Mouse (Mus musculus) limb, embryonic 12.5 days (tissue): Measurements from ENCODE around the gene Hmcn2. TPM values are rescaled to one million over a fixed set of nuclear protein-coding genes. Genes with fewer than 3 reads are reported as not detected.

Experiments
- ATAC-seq: fragments of 200-750 bp; cut with Nextera tagmentation; 2 replicates; pipeline ENCODE4 v1.8.0; 2017; ENCODE audit warnings: low read depth, moderate TSS enrichment; ENCODE audit not compliant: insufficient number of reproducible peaks, insufficient read depth, low FRiP score, low TSS enrichment
- H3K27ac ChIP-seq: fragments of 300-500 bp; sonication (generic); 2 replicates; pipeline ENCODE4 v1.5.1; 2016; ENCODE audit warnings: mild to moderate bottlenecking, moderate library complexity
- H3K27me3 ChIP-seq: fragments of 300-500 bp; sonication (generic); 2 replicates; pipeline ENCODE4 v1.6.1; 2016; ENCODE audit warnings: mild to moderate bottlenecking, moderate library complexity
- H3K36me3 ChIP-seq: fragments of 300-500 bp; sonication (generic); 2 replicates; pipeline ENCODE4 v1.6.1; 2016; ENCODE audit warnings: mild to moderate bottlenecking, moderate library complexity
- H3K4me1 ChIP-seq: fragments of 300-500 bp; sonication (generic); replicated peaks from 2 replicates; pipeline ENCODE4 v1.6.1; 2016
- H3K4me2 ChIP-seq: fragments of 300-500 bp; sonication (generic); 2 replicates; pipeline ENCODE4 v1.6.1; 2016; ENCODE audit warnings: mild to moderate bottlenecking, moderate library complexity
- H3K4me3 ChIP-seq: fragments of 300-500 bp; sonication (generic); replicated peaks from 2 replicates; pipeline ENCODE4 v1.5.1; 2016; ENCODE audit warnings: mild to moderate bottlenecking
- H3K9ac ChIP-seq: fragments of 300-500 bp; sonication (generic); replicated peaks from 2 replicates; pipeline ENCODE4 v1.6.1; 2016; ENCODE audit warnings: mild to moderate bottlenecking, moderate library complexity
- H3K9me3 ChIP-seq: fragments of 300-500 bp; sonication (generic); 2 replicates; pipeline ENCODE4 v1.6.1; 2016; ENCODE audit warnings: mild to moderate bottlenecking, moderate library complexity
- whole genome bisulfite sequencing: fragments of 180-500 bp; shearing (Covaris S2); methylation state at CpG from one replicate; pipeline ENCODE4 v1.1.7; 2016; 5-methylcytosine and 5-hydroxymethylcytosine counted together
- polyA plus RNA-seq: library from polyadenylated mRNA; unstranded; fragments of >200 nt; fragmentation: Nextera tagmentation; extraction: Ambion mirVana; gene quantifications from 2 replicates; pipeline ENCODE4 v1.2.1, GENCODE M21; 2016

The Hmcn2 gene
- polyA plus RNA-seq, 1 experiment from 2014 or later, result not detected

DNA sequence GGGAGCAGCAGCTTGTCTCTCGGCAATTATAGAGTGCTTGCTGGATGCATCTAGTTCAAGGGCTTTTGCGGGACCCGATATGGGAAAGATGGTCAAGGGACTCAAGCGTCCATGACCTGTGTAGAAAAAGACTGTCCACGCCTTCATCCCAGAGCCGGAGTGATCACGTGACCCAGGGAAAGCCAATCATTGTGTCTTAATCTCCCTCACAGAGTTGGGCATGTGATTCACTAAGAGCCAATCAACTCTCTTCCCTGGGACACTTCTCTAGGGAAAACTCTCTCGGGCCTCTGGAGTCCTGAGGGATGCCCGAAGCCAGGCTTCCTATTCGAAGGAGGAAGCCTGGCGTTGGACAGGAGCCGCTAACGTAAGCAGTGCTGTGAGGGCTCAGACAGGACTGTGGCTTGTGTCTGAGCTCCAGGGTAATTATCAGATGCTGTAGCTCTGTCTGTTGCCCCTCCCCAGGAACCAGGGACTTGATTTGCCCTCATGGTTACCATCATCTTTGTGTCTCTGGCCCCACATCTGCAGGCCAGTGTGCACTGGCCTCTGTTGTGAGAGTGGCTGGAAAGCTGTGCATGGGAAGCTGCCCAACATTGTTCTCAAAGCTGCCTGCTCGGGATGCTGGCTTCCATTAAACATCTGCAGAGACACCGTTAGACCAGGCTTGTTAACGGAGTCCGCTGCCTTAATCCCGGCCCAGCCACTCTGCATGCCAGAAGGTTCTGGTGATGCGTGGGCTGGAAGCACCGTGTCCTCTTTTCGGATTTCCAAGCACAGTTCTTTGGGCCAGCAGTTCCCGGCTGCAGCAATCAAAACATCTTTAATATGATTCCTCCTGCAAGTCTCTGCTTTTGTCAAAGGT, 9.2 kb upstream of the Hmcn2 start:
- H3K4me2 ChIP-seq, result no peak overlapping the region
- 68% methylated on average over 22 of the region's 22 CpGs for WGBS
- no peak overlapping the region for H3K27ac ChIP-seq
- H3K4me1 ChIP-seq, result 0 out of 2 replicates have a peak, but pooled peaks cover 5% of the 10 kb centered on the region
- peaks cover 9% of the 10 kb centered on the region for H3K27me3 ChIP-seq
- H3K9me3 ChIP-seq, result 0 out of 2 replicates have a peak, but pooled peaks cover 3% of the 10 kb centered on the region
- H3K36me3 ChIP-seq, result no peaks in the 10 kb centered on the region
- ATAC-seq, result no peak
- H3K4me3 ChIP-seq, result no peak overlapping the region
- no peak overlapping the region for H3K9ac ChIP-seq

DNA sequence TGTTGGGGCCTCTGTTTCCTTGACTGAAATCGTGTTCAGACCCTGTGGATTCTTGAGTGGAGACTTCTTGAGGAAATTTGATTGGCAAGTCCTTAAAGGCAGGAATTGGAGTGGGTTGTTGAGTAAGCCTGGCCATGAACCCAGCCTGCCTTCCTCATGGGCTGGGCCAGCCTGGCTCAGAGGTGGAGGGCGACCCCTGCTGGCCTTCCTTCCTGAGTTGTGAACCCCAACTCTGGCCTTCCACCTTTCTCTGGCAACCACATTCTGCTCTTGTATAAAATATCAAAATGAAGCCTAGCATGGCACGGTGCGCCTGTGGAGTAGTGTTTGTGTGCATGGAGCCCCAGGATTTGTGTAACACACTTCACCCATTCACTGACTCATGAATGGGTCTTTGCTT, 8.5 kb upstream of the Hmcn2 start:
- no peak overlapping the region for H3K4me2 ChIP-seq
- H3K9me3 ChIP-seq, result 0 out of 2 replicates have a peak, but pooled peaks cover 3% of the 10 kb centered on the region
- no peak for ATAC-seq
- no peaks in the 10 kb centered on the region for H3K36me3 ChIP-seq
- H3K9ac ChIP-seq, result no peak overlapping the region
- H3K4me1 ChIP-seq, result 0 out of 2 replicates have a peak, but pooled peaks cover 5% of the 10 kb centered on the region
- 39% methylated on average over 4 of the region's 4 CpGs for WGBS
- H3K4me3 ChIP-seq, result no peak overlapping the region
- peaks cover 16% of the 10 kb centered on the region for H3K27me3 ChIP-seq
- no peak overlapping the region for H3K27ac ChIP-seq

DNA sequence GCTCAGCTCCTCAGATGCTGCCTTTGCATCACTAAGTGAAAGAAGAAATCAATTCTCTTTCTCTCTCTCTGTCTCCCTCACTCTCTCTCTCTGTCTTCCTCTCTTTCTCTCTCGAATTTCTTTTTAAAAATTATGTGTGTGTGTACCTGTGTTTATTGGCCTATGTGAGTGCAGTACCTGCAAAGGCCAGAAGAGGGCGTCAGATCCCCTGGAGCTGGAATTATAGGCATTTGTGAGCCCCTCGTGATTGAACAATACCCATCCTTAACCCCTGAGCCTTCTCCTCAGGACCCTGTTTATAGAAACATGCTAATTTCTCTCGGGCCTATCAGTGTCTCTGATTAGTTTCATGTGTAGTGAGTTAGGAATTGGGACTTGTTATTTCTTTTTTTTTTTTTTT, 6.0 kb upstream of the Hmcn2 start:
- 0 out of 2 replicates have a peak, but pooled peaks cover 5% of the 10 kb centered on the region for H3K4me1 ChIP-seq
- no peak overlapping the region for H3K4me2 ChIP-seq
- H3K36me3 ChIP-seq, result no peaks in the 10 kb centered on the region
- no peak overlapping the region for H3K9ac ChIP-seq
- no peak for ATAC-seq
- 63% methylated on average over 4 of the region's 4 CpGs for WGBS
- H3K4me3 ChIP-seq, result no peak overlapping the region
- no peak overlapping the region for H3K27ac ChIP-seq
- 0 out of 2 replicates have a peak, but pooled peaks cover 3% of the 10 kb centered on the region for H3K9me3 ChIP-seq
- H3K27me3 ChIP-seq, result peaks cover 40% of the 10 kb centered on the region

DNA sequence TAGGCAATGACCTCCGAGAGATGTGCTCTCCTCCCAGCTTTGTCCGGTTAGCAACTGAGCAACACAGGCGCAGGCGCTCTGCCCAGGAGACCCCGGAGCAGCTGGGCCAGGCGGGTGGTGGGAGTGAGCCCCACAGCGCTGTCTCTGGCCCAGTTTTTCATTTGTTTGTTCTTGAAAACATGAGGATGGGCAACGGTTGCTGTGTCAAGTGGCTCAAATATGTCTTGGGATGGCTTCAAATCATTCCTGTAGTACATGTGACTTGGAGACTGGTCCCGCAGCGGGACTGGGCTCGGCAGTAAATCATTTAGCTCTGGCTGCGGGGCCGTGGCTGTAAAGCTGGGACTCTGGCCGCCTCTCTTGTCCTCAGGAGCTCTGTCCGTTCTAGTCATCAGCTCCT, 4.7 kb upstream of the Hmcn2 start:
- 42% methylated on average over 15 of the region's 15 CpGs for WGBS
- no peak for ATAC-seq
- Histone ChIP-seq H3K27me3 (peaks cover 52% of the 10 kb centered on the region), H3K27ac (no peak overlapping the region), H3K9ac (no peak overlapping the region), H3K4me3 (no peak overlapping the region), H3K36me3 (no peaks in the 10 kb centered on the region), H3K4me2 (no peak overlapping the region), H3K9me3 (0 out of 2 replicates have a peak, but pooled peaks cover 3% of the 10 kb centered on the region), H3K4me1 (peaks cover 12% of the 10 kb centered on the region)

DNA sequence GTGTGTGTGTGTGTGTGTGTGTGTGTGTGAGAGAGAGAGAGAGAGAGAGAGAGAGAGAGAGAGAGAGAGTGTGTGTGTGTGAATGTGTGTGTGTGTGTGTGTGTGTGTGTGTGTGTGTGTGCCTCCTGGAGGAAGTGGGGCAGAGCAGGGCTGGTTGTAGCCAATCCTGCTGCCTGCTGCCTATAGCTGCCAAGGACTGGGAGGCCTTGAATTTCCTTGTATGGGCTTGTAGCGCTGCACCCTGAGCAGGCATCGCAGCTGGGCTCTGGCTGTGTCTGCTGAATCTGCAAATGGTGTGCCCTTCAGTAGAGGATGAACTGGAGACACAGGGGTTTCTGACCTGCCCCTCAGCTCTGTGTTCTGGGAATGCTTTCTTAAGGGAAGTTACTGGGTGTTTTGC, 3.9 kb downstream of the Hmcn2 start:
- Histone ChIP-seq H3K4me3 (no peak overlapping the region), H3K9ac (no peak overlapping the region), H3K27me3 (peaks cover 57% of the 10 kb centered on the region), H3K27ac (no peak overlapping the region), H3K36me3 (no peaks in the 10 kb centered on the region), H3K9me3 (no peaks in the 10 kb centered on the region), H3K4me1 (peaks cover 9% of the 10 kb centered on the region), H3K4me2 (no peak overlapping the region)
- no peak for ATAC-seq
- WGBS, result 9% methylated on average over 2 of the region's 2 CpGs

DNA sequence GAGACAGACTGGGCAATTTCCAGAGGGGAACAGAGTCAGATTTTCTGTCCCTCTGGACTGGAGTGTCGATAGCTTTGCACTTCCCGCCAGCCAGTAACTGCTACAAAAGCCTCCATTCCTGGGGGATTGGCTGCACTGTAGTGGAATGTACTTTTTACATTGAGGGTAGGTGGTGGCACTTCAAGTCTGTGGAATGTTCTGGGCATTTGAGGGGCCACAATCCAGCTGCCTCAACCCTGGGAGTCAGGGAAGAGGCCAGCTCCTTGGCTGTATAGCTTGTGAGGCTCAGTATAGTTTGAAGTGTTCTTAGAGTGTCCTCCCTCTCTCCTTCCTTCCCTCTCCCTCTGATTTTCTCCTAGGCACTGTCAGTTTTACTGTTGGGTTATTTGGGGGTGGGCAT, 5.0 kb downstream of the Hmcn2 start:
- no peak for ATAC-seq
- H3K9ac ChIP-seq, result no peak overlapping the region
- H3K36me3 ChIP-seq, result no peaks in the 10 kb centered on the region
- H3K4me1 ChIP-seq, result peaks cover 5% of the 10 kb centered on the region
- H3K4me2 ChIP-seq, result no peak overlapping the region
- no peak overlapping the region for H3K4me3 ChIP-seq
- peaks cover 47% of the 10 kb centered on the region for H3K27me3 ChIP-seq
- H3K9me3 ChIP-seq, result no peaks in the 10 kb centered on the region
- H3K27ac ChIP-seq, result no peak overlapping the region
- 69% methylated on average over 2 of the region's 2 CpGs for WGBS

DNA sequence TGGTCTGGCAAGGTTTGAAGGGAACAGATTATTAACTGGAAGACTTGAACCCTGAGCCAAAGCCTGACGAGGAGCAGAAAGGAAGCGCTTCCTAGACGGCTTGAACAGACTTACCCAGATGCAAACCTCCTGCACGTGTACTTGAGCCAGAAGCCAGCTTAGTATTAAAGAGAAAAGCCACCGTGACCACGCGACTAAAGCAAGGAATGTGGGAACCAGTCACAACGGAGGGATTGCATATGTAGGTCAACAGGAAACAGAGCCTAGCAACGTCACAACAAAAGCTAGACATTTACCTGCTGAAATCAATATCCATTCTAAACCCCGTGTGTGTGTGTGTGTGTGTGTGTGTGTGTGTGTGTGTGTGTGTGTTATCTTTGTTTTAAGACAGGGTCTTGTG, 13.0 kb downstream of the Hmcn2 start:
- no peak for ATAC-seq
- no peaks in the 10 kb centered on the region for H3K36me3 ChIP-seq
- no peak overlapping the region for H3K27ac ChIP-seq
- H3K4me2 ChIP-seq, result no peak overlapping the region
- no peak overlapping the region for H3K9ac ChIP-seq
- no peaks in the 10 kb centered on the region for H3K27me3 ChIP-seq
- 60% methylated on average over 10 of the region's 10 CpGs for WGBS
- no peaks in the 10 kb centered on the region for H3K9me3 ChIP-seq
- no peaks in the 10 kb centered on the region for H3K4me1 ChIP-seq
- no peak overlapping the region for H3K4me3 ChIP-seq

DNA sequence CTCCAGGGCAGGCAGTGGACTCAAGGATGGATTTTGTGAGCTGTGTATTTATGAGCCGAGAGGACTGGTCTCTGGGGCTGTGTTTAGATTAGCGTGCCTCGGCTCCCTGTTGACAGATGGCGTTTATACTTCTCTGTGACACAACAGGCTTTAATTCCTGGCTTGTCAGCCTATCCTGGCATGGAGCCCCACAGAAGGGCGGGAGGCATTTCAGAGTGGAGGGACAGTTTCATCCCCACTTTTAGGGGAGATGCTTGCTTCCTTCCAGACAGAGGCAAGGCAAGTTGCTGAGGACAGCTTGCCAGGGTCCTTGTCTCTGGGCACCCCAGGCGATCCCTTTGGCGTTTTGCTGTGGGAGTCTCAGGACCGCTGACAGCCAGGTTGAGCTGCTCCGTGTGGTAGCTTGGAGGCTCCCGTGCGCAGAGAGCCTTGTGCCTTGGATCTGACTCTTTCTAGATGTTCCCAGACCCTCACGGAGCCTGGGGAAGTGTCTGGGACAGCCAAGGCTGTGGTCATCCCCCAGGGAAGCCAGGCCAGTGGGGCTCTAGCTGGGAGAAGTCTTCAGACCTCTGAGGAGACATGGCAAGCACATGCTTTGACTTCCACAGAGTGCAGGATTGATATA, 23.6 kb downstream of the Hmcn2 start:
- WGBS, result 36% methylated on average over 12 of the region's 12 CpGs
- H3K27me3 ChIP-seq, result no peaks in the 10 kb centered on the region; the same call in 1 of the 2 replicates
- H3K27ac ChIP-seq, result no peak overlapping the region
- no peak overlapping the region for H3K4me2 ChIP-seq
- no peaks in the 10 kb centered on the region for H3K36me3 ChIP-seq
- H3K9me3 ChIP-seq, result no peaks in the 10 kb centered on the region
- peaks cover 25% of the 10 kb centered on the region for H3K4me1 ChIP-seq
- H3K9ac ChIP-seq, result no peak overlapping the region
- no peak for ATAC-seq
- H3K4me3 ChIP-seq, result no peak overlapping the region

DNA sequence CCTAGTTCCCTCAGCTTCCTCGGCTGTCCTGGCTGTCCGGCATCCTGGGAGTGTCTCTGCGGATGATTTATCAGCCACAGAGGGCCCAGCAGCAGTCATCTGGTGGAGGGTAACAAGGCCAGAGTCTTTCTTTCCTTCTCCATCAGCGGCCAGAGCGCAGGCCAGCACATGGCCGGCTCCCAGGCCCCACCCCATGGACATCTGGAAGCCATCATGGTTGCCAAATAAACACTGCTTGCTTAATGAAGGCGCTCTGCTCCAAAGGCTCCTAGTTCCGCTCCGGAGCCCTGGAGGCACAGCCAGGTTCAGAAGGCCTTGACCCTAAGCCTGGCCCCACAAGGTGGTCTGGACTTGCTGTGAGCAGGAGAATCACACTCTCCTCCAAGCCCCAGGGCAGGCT, 25.6 kb downstream of the Hmcn2 start:
- H3K4me2 ChIP-seq, result no peak overlapping the region
- H3K27ac ChIP-seq, result no peak overlapping the region
- H3K36me3 ChIP-seq, result no peaks in the 10 kb centered on the region
- no peaks in the 10 kb centered on the region; the same call in 1 of the 2 replicates for H3K27me3 ChIP-seq
- H3K9ac ChIP-seq, result no peak overlapping the region
- 10% methylated on average over 9 of the region's 9 CpGs for WGBS
- no peak overlapping the region for H3K4me3 ChIP-seq
- H3K4me1 ChIP-seq, result peaks cover 25% of the 10 kb centered on the region
- no peaks in the 10 kb centered on the region for H3K9me3 ChIP-seq
- ATAC-seq, result peak; percentile 54

DNA sequence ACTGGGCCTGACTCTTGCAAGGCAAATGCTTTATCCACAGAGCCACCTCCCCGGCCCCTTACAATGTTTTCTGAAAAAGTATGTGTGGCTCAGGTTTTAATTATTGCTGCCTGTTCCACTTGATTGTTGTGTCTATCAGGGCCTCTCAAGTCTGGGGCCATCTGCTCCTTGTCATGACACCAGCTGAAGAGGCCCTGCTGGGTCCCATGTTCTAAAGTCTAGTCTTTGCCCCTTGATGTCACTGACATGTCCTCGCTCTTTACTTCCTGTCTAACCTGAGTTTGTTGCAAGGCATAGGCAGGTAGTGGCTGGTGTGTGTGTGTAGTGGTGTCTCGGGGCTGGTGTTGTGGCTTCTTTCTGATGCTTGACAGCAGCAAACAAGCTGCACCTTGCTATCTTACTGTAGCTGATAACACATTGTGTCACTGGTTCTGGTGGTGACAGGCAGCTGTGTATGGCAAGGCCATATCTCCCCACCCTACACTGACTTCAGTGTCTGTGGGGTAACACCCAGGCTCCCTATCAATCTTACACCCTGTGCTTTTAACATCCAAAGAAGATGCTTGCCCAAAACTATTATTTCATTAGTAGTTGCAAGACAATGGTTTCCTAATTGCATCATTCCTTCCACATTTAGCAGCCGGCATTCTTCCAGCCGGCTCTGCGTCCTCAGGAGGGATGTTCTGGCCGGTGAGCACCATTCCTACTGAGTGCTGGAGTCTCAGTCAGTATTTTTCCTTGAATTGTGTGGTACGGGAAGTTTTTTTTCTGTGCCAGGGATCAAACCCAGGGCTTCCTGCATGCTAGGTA, 27.7 kb downstream of the Hmcn2 start:
- no peaks in the 10 kb centered on the region for H3K36me3 ChIP-seq
- 63% methylated on average over 8 of the region's 8 CpGs for WGBS

DNA sequence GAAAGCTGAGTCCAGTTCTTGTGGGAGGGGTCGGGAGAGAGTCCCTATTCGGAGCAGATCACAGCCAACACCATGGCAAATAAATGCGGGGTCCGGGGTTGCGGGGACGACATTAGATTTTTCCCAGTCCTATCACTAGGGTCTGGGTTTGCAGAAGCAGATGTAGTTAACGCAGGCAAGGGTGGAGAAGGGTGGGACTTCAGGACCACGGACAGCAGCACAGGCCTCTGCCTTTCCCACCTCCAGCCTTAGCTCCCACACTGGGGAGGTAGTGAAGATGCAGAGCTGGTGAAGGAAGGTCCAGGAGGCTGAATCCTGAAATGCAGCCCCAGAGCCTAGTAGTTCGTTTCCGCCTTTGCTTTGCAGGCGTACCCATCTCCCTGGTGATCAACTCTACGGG, 31.9 kb downstream of the Hmcn2 start:
- no peak overlapping the region for H3K4me3 ChIP-seq
- ATAC-seq, result no peak
- H3K27ac ChIP-seq, result no peak overlapping the region
- H3K27me3 ChIP-seq, result peaks cover 8% of the 10 kb centered on the region
- no peaks in the 10 kb centered on the region for H3K4me1 ChIP-seq
- H3K4me2 ChIP-seq, result no peak overlapping the region
- H3K36me3 ChIP-seq, result no peaks in the 10 kb centered on the region
- no peaks in the 10 kb centered on the region for H3K9me3 ChIP-seq
- no peak overlapping the region for H3K9ac ChIP-seq
- WGBS, result 35% methylated on average over 12 of the region's 12 CpGs

More for the DNA sequence above, 27.7 kb downstream of the Hmcn2 start:
- H3K4me3 ChIP-seq, result no peak overlapping the region
- no peak overlapping the region for H3K27ac ChIP-seq
- H3K4me1 ChIP-seq, result peaks cover 24% of the 10 kb centered on the region
- no peak overlapping the region for H3K9ac ChIP-seq
- H3K27me3 ChIP-seq, result peaks cover 4% of the 10 kb centered on the region; the same call in 1 of the 2 replicates
- H3K4me2 ChIP-seq, result no peak overlapping the region
- ATAC-seq, result no peak
- H3K9me3 ChIP-seq, result no peaks in the 10 kb centered on the region
